In genomic region chr7:126860987-126861386, GRCm38 (mm10) we compare ENCODE assay signal across 1 mouse cellular context.
TF ChIP-seq lines count a peak whose summit lies in the region.

No protein-coding gene starts in this region.

TF ChIP-seq in MEL, 35 proteins besides CTCF, POLR2A, EP300 and RAD21 (continued from another document):
- no peak for TF ChIP-seq POLR2AphosphoS5 (IDR thresholded peaks at IDR 0.05; ENCODE audit: borderline replicate concordance, low read depth, low read length)
- TF ChIP-seq ZNF384 (IDR thresholded peaks at IDR 0.05; ENCODE audit: low read depth, low read length) = no peak
- no peak for TF ChIP-seq USF2 (IDR thresholded peaks at IDR 0.05; ENCODE audit: borderline replicate concordance in 1 of 2, insufficient read depth in 1 of 2, low read depth in 1 of 2, low read length in 2 of 2)
- no peak for TF ChIP-seq SMC3 (IDR thresholded peaks at IDR 0.05; ENCODE audit: low read depth, low read length)
- peak; percentile 88 for TF ChIP-seq MYC (IDR thresholded peaks at IDR 0.05; ENCODE audit: low read depth, low read length)
- no peak for TF ChIP-seq CHD2 (IDR thresholded peaks at IDR 0.05; ENCODE audit: low read length)
- TF ChIP-seq E2F4 (IDR thresholded peaks at IDR 0.05; ENCODE audit: borderline replicate concordance, low read depth, low read length) = no peak
- TF ChIP-seq NELFE (IDR thresholded peaks at IDR 0.05; ENCODE audit: low read depth, low read length) = no peak
- peak; percentile 82 for TF ChIP-seq MAX (IDR thresholded peaks at IDR 0.05; ENCODE audit: low read length)
- TF ChIP-seq POLR2AphosphoS2 (IDR thresholded peaks at IDR 0.05; ENCODE audit: low read length) = no peak
- TF ChIP-seq UBTF (IDR thresholded peaks at IDR 0.05; ENCODE audit: borderline replicate concordance, insufficient read depth, low read depth, low read length) = no peak
- TF ChIP-seq CHD1 (IDR thresholded peaks at IDR 0.05; ENCODE audit: low read depth, low read length) = peak; percentile 65; the same call in 1 of the 2 replicates
- TF ChIP-seq MAFK (IDR thresholded peaks at IDR 0.05; ENCODE audit: borderline replicate concordance, low read depth, low read length) = no peak
- no peak for TF ChIP-seq NRF1 (IDR thresholded peaks at IDR 0.05; ENCODE audit: insufficient read depth, low read depth, low read length, poor library complexity, severe bottlenecking)
- TF ChIP-seq ZMIZ1 (IDR thresholded peaks at IDR 0.05; ENCODE audit: low read depth, low read length) = no peak
- no peak; the same call in none of the 2 replicates for TF ChIP-seq MXI1 (IDR thresholded peaks at IDR 0.05; ENCODE audit: low read depth, low read length)
- TF ChIP-seq GABPA (IDR thresholded peaks at IDR 0.05; ENCODE audit: low read depth, low read length) = no peak
